Mouse (Mus musculus): Measurements from ENCODE around the gene Strn3. TPM values are rescaled to one million over a fixed set of nuclear protein-coding genes. Genes with fewer than 3 reads are reported as not detected.

The Strn3 gene
- total RNA-seq (2021): 10 to 100 TPM; 79.5 to 80.8 TPM
- polyA plus RNA-seq (2012; rRNA removed): 30.8 and 34.0 TPM in 2 replicates
- long read RNA-seq, transcript Strn3-202 (16 exons, 2,791 nt): major isoform, 74 of 96 reads
- long read RNA-seq, partial matches to known transcripts: 2 of 96 reads
- long read RNA-seq, other reads (novel, unspliced or antisense): 18 of 96 reads

- DNase-seq: peak; percentile 99
Observed at GRCm38 (mm10) chr12:51691845-51692632, at the start of gene Strn3. Strn3 (minus strand) TSS chr12:51691897.

DNA sequence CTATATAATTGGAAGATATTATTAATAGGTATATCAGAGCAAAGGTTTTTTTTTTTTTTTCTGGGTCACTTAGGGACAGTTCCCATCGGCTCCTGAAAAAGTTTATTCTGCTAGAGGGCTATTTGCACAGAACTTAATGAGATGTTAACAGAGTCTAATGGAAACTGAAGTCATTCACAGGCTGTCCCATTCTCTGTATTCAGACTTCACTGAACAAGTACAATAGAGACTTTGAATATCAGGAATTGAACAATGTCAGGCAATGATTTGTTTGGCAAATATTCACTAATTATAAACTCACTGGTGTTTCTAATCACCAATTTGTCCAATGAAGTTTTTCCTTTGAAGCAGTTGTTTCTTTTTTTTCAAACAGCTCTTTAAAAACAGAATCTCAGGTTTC lies 45.1 kb upstream of the Strn3 start:
- no peak for DNase-seq

DNA sequence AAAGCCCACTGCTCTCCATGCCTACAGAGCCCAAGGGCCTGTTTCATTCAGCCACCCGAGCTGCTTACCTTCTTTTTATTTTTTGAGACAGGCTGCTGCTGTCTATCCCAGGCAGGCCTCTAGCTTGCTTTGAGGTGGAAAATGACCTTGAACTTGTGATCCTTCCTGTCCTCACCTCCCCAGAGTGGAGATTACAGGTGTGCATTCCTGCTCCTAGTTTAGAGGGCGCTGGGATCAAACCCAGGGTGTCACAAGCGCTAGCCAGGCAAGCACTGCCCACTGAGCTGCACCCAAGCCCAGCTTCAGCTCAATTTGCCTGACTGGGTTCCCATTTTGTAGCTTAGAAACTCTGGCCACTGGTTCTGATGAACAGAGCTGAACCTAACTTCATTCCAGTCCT lies 44.7 kb upstream of the Strn3 start:
- DNase-seq: no peak

DNA sequence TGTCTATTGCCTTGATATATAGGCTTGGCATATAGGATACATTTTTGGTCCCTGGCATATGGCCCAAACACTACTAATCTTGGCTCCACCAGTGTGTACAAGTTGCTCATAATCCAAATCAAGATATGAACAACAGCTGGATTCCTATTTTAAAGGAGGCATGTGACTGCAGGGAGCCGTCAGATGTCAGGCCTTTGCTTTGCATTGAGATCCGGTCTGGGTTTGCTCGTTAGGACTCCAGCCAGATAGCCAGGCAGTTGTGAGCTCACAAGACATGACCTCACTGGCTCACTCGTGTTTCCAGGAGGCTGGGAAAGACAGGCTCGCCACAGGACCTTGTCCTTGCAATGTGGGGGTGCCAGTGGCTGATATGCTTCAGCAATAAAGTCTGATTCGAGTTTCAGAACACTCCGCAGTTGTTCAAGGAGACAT lies 44.2 kb upstream of the Strn3 start:
- peak; percentile 61 for DNase-seq

GRCm38 (mm10) chr12:51734605-51735211 lies 43.0 kb upstream of the Strn3 start:
- no peak for DNase-seq

DNA sequence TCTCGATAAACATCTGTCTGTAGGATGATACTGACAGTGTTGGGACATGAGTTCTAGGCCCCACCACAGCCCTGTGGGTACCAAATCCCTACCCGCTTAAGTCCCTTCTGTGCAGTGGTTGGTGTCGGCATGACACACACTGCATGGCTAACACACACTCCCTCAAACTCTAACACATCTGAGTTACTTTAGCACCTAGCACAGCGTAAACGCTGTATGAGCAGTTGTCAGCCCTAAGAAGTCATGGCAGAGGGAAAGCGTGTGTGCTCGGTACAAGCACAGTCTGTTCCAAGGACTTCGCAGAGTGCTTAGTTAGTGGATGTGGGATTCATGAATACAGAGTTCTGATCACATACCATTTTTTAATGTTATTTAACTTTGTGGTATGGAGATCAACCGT lies 38.1 kb upstream of the Strn3 start:
- no peak for DNase-seq

- DNase-seq: peak; percentile 57
Observed at GRCm38 (mm10) chr12:51729058-51729457, 37.4 kb upstream of the Strn3 start.

GRCm38 (mm10) chr12:51721836-51722235 lies 30.1 kb upstream of the Strn3 start:
- no peak for DNase-seq

DNA sequence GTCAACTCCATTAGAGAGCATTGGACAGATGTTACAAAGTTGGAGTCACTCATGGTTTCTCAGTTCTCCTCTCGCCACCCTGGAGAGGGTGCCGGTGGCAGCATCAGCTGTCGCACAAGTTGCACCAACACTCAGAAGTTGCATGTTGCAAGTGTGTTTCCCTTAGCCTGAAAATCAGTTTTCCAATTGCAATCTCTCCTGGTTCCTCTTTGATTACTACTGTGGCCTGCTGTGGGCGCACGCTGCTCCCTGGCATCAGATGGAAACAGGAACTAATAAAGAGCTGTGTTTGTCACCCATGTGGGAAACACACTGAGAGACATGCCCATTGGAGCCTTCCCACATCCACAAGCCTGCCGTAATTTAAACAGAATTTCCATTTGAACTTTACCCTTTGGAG lies 26.9 kb upstream of the Strn3 start:
- DNase-seq: no peak

DNA sequence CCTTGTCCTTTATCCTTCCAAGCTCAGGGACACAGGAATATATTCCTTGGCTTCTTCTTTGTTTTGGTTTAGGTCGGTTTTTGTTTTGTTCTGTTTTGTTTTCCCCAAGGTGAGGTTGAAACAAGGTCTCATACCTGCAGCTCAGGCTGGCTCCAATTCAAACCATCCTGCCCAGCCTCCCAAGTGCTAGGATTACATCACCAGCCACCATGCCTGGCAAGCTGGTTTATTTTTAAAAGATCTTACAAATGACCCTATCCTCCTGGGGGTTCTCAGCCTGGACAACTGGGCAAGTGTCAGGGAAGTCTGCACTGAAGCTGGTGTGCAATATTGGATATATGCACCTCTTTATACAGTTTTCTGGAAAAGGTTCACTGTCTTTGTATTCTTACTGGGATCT lies 21.0 kb upstream of the Strn3 start:
- DNase-seq: no peak

DNA sequence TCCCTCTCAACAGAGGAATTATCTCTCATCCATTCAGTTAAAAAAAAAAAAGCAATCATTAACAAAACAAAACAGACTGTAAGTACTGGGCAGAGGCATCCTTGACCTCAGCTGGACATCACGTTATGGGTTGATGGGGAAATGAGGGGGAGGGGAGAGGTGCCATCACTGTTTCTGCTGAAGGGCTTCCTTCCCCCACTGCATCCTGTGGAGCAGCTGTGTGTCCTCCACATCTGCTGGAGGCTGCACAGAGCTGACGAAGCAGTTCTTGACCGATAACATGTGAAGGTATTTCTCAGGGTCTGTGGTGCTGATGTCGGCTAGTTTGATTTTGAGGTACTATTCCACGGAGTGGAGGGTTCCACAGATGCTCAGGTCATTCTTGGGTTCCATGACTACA lies 18.5 kb upstream of the Strn3 start:
- no peak for DNase-seq

DNA sequence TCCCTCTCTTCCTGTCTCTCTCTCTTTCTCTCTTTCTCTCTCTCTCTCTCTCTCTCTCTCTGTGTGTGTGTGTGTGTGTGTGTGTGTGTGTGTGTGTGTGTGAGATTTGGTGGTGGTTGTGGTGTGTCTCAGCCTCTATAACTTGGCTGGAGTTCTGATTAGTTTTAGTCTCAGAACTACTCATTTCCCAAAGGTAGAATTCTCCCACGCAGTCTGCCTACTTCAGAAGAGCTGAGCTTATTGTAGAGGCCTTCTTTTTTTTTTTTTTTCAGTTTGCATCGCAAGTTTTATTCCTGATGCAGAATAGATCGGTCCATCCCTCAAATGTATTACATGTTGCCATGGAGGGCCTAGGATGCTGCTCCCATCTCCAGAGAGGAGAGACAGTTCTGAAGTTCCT lies 18.0 kb upstream of the Strn3 start:
- no peak for DNase-seq

DNA sequence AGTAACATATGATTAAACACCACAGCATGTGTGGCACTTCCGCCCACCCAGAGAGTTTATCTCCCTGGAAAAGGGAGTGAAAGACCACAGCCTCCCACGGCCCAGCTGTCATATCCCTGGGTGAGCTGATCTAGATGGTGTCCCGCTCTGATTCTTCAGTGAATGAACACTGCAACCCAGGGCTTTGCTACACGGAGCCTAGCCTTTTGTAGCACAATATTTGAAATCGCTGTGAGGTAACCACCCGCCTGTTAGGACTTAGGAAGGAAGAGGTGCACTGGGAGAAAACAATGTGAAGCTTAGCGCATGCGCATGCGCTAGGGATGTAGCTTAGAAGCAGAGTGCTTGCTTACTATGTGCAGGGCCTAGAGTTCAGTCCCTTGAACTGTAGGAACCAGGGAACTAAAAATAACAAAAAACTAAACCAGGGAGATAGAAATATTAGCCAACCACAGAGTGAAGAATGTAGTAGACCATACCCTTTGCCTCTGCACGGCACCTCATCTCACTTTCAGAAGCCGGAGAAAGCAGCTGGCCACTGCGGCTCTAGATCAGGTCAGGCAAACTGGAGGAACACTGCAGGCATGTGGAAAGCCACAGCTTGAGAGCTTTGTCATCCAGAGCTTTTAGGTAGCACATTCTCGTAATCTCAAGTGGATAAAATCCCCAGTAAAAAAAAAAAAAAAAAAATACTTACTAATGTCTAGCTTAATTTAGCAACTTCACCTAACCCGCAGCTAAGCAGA lies 17.4 kb upstream of the Strn3 start:
- DNase-seq: no peak

- DNase-seq: no peak
Observed at GRCm38 (mm10) chr12:51706673-51707235, 15.1 kb upstream of the Strn3 start.

DNA sequence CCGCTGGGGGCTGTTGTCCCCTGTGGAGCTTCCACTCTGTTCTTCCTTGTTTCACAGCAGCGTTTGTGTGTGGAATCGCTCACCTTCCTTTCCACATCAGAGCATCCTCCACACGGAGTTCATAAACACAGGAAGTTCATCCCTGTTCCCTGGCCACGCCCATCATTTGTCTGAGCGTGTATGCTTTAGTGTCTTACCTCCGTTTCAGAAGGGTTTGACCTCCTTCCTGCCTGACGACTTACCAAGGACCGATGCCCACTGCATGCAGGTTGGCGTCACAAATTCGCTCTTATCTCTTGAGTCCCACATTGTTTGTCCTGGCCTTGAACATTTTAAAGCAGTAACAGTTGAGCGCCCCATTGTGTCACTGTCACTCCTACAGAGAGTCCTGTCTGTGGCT lies 14.1 kb upstream of the Strn3 start:
- no peak for DNase-seq

GRCm38 (mm10) chr12:51704572-51704971 lies 12.9 kb upstream of the Strn3 start:
- no peak for DNase-seq

DNA sequence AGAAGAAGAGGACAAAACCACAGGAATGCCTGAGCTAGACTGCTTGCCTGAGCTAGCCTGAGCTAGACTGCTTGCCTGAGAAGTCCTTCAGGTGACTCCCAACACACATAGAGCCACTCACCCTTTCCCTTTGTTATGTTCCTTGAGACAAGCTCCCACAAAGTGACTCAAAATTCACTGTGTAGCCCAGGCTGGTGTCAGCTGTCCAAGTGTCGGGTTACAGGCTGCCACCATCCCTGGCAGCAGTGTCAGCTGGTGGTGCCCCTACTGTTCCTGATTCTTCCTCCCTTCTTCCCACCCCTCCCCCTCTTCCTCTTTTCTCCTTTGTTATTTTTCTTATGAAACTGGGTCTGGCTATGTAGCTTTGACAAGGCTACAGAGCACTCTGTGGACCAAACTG lies 12.2 kb upstream of the Strn3 start:
- no peak for DNase-seq

GRCm38 (mm10) chr12:51701723-51702122 lies 10.0 kb upstream of the Strn3 start:
- DNase-seq: no peak

- no peak for DNase-seq
Observed at GRCm38 (mm10) chr12:51699623-51700393, 8.1 kb upstream of the Strn3 start.

DNA sequence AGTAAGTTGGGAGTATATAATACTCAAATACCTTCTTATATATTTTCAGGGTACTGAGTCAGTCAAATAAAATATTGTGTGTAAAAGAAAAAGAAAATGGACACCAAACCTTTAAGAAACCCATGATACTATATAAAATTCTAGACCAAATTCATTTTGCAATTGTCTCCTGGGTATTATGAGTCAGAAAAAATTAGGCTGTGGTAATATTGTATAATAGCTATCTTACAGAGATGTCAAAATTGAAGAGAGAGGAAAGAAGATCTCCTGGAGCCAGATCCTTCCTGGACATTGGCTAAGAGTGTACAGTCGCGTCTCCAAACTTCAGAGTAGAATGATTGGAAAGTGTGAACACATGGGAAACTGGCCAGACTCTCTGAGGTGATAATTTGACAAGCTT lies 4.5 kb upstream of the Strn3 start:
- no peak for DNase-seq

- no peak for DNase-seq
Observed at GRCm38 (mm10) chr12:51694966-51695365, 3.3 kb upstream of the Strn3 start.

DNA sequence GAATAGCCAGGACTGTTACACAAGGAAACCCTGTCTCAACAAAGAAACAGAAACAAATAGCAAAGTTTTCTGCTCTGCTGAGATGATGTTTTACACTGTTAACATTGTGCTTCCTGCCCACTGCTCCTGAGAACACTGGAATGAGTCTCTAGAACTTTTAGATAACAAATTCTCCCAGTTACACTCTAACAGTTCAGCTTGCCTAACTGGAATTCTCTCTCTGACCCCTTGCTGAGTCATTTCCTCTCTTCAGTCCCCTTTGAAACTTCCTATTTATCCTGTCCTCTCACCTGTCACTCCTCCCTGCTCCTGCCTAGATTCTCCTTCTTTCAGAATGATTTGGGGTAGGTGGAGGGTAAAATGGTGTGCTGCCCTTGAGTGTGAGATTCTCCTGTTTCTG lies 2.4 kb upstream of the Strn3 start:
- DNase-seq: no peak
